Mouse (Mus musculus) liver, embryonic 14 days (tissue): ENCODE results near the gene Olfr1436. TPM values are rescaled to one million over a fixed set of nuclear protein-coding genes. Genes with fewer than 3 reads are reported as not detected.

Experiments
- polyA plus RNA-seq: library from polyadenylated mRNA; depleted of rRNA; stranded (reverse); fragments of >200 nt; gene quantifications from 2 replicates; pipeline ENCODE4 v1.2.3, GENCODE M21; 2012; rRNA removed

The Olfr1436 gene
- polyA plus RNA-seq, result not detected in 2 replicates

GRCm38 (mm10) chr19:12299030-12299429 lies at the start of gene Olfr1436:
Gene Olfr1436 (minus strand): TSS chr19:12299130.

DNA sequence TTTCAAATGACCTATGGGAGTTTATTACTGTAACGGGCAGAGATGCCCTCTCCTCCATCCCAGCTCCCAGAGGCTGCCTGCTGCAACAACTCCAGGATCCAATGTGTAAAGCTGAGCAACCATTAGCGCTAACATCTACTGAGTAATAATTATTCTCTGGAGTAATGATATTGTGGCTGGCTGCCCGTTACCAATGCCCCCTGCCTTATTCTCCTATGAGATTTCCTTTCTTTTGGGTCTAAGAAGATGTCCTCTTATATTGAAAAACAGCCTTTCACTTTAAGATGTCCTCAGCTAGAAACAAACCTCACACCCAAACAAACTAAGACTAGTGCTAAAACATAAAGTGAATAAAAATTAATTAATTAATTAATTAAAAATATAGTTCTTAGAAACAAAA lies 36.9 kb upstream of the Olfr1436 start, which contains the start of gene Olfr1438-ps1:
Gene Olfr1438-ps1, minus strand, starts transcription at position 101 of the 400 bp plus-strand sequence.

DNA sequence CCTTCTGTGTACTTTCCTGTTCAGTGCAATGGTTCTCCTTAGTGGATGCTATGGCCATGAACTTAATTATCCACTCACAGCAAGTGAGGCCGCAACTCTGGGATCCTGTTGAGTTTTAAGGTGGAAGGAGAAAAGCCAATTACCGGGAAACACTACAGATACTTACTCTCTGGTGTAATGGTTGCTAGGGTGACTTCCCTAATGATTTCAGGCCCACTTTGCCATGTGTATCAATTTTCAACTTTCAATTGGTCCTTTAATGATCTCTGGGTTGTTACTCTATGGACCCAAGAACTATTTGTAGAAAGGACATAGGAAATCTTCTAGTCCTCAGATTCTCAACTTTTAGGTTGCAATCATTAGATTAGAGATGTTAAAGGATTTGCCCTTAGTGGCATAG lies 26.1 kb upstream of the Olfr1436 start, which contains the start of gene Olfr1437:
Gene Olfr1437, minus strand, starts transcription at position 101 of the 400 bp plus-strand sequence.

GRCm38 (mm10) chr19:12279554-12279953 lies 19.4 kb downstream of the Olfr1436 start, which contains the start of gene Olfr1434:
Gene Olfr1434 (plus strand): TSS chr19:12279854.

DNA sequence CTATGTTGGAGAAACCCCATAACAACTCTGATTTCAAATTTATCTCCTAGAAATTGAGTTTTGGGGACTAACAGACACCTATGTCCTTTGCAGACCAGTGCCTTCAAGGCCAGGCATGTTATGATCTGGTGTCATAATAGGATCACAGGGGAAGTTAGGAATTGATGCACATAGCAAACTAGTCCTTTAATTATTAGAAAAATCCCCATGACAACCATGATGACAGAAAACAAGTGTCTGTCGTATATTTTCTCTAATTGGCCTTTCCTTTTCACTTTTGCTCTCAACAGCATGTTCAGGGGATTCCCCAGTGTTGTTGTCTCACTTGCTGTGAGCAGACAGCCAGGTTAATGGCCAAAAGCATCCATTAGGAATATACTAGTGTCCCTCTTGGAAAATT lies 38.2 kb downstream of the Olfr1436 start, which contains the start of gene Olfr235:
Gene Olfr235, plus strand, starts transcription at position 301 of the 400 bp plus-strand sequence.

Other genes with a start within 250 kb of the Olfr1436 start
- not detected in 2 replicates for gene Olfr1424, start 236.4 kb downstream of the Olfr1436 start, polyA plus RNA-seq
- not detected in 2 replicates for gene Olfr1425, start 221.4 kb downstream of the Olfr1436 start, polyA plus RNA-seq
- gene Olfr1426, start 207.1 kb downstream of the Olfr1436 start, polyA plus RNA-seq, result not detected in 2 replicates
- gene Olfr1427, start 195.8 kb downstream of the Olfr1436 start, polyA plus RNA-seq, result not detected in 2 replicates
- not detected in 2 replicates for gene Olfr1428, start 183.2 kb downstream of the Olfr1436 start, polyA plus RNA-seq
- not detected in 2 replicates for gene Olfr76, start 175.9 kb downstream of the Olfr1436 start, polyA plus RNA-seq
- gene Olfr1555-ps1, start 129.0 kb downstream of the Olfr1436 start, polyA plus RNA-seq, result not detected in 2 replicates
- gene Olfr1431, start 98.5 kb downstream of the Olfr1436 start, polyA plus RNA-seq, result not detected in 2 replicates
- not detected in 2 replicates for gene Olfr1432, start 66.5 kb downstream of the Olfr1436 start, polyA plus RNA-seq
- gene Olfr262, start 57.5 kb downstream of the Olfr1436 start, polyA plus RNA-seq, result not detected in 2 replicates
- not detected in 2 replicates for gene Olfr235, start 38.1 kb downstream of the Olfr1436 start, polyA plus RNA-seq
- not detected in 2 replicates for gene Olfr1434, start 19.3 kb downstream of the Olfr1436 start, polyA plus RNA-seq
- not detected in 2 replicates for gene Olfr1437, start 26.0 kb upstream of the Olfr1436 start, polyA plus RNA-seq
- not detected in 2 replicates for gene Olfr1438-ps1, start 36.8 kb upstream of the Olfr1436 start, polyA plus RNA-seq
- not detected in 2 replicates for gene Olfr1440, start 88.1 kb upstream of the Olfr1436 start, polyA plus RNA-seq
- not detected in 2 replicates for gene Olfr1441, start 118.3 kb upstream of the Olfr1436 start, polyA plus RNA-seq
- gene Pfpl, start 128.8 kb upstream of the Olfr1436 start, polyA plus RNA-seq, result not detected in 2 replicates
- gene Mpeg1, start 161.6 kb upstream of the Olfr1436 start, polyA plus RNA-seq, result 5.2 and 8.0 TPM in 2 replicates
- 1.4 and 1.5 TPM in 2 replicates for gene Dtx4, start 202.3 kb upstream of the Olfr1436 start, polyA plus RNA-seq
- gene Fam111a, start 246.6 kb upstream of the Olfr1436 start, polyA plus RNA-seq, result 22.0 and 22.9 TPM in 2 replicates